Mouse (Mus musculus): ENCODE results near the gene Umodl1. TPM values are rescaled to one million over a fixed set of nuclear protein-coding genes. Genes with fewer than 3 reads are reported as not detected.

The Umodl1 gene
- total RNA-seq, 2 experiments from 2014 or later = 0.32 to 0.33 TPM

GRCm38 (mm10) chr17:31036168-31036876 lies 81.9 kb downstream of the Umodl1 start:
- DNase-seq (ENCODE audit: low spot score in 2 of 2) = peak in 1 of 2 experiments; percentile 70

- DNase-seq (ENCODE audit: low spot score in 2 of 2) = no peak
Measured at GRCm38 (mm10) chr17:31037331-31037730, 82.9 kb downstream of the Umodl1 start.

GRCm38 (mm10) chr17:31038381-31038780 lies 83.9 kb downstream of the Umodl1 start:
- peak in 1 of 2 experiments; percentile 35 for DNase-seq (ENCODE audit: low spot score in 2 of 2)

GRCm38 (mm10) chr17:31039626-31040025 lies 85.2 kb downstream of the Umodl1 start:
- no peak for DNase-seq (ENCODE audit: low spot score in 2 of 2)

- DNase-seq (ENCODE audit: low spot score in 2 of 2) = no peak
Measured at GRCm38 (mm10) chr17:31040421-31040820, 86.0 kb downstream of the Umodl1 start.

- DNase-seq (ENCODE audit: low spot score in 2 of 2) = no peak
Measured at GRCm38 (mm10) chr17:31042751-31043150, 88.3 kb downstream of the Umodl1 start.

- peak; percentile 64 to 67 for DNase-seq (ENCODE audit: low spot score in 2 of 2)
Measured at GRCm38 (mm10) chr17:31057151-31057890, 102.9 kb downstream of the Umodl1 start, which contains the start of gene Abcg1. Abcg1 (plus strand) TSS chr17:31057675.

- no peak for DNase-seq (ENCODE audit: low spot score in 2 of 2)
Measured at GRCm38 (mm10) chr17:31057891-31058744, 103.7 kb downstream of the Umodl1 start.

- peak; percentile 64 to 86 for DNase-seq (ENCODE audit: low spot score in 2 of 2)
Measured at GRCm38 (mm10) chr17:31058745-31059085, 104.3 kb downstream of the Umodl1 start.

- no peak for DNase-seq (ENCODE audit: low spot score in 2 of 2)
Measured at GRCm38 (mm10) chr17:31060196-31060587, 105.8 kb downstream of the Umodl1 start.

Small RNAs within 50 kb of the gene (microRNA-seq; reads per million reads assigned to microRNA genes)
- gene Gm24026 = 0 reads per million in 2 experiments

Other genes with a start within 250 kb of the Umodl1 start
- 1 to 10 TPM; 2.8 to 3.2 TPM for gene Glp1r, start 52.8 kb upstream of the Umodl1 start, total RNA-seq (2021)
- gene Abcg1, start 103.0 kb downstream of the Umodl1 start, total RNA-seq (2021) = 10 to 100 TPM; 37.4 to 40.6 TPM
- gene Tff3, start 175.0 kb downstream of the Umodl1 start, total RNA-seq (2021) = not detected
- gene Tff2, start 189.6 kb downstream of the Umodl1 start, total RNA-seq (2021) = not detected
- not detected for gene Tff1, start 210.6 kb downstream of the Umodl1 start, total RNA-seq (2021)
- under 1 TPM in 1 of 2 experiments, not detected in 1; 0.12 TPM for gene Tmprss3, start 244.3 kb downstream of the Umodl1 start, total RNA-seq (2021)